Mouse (Mus musculus): ENCODE data around the gene Prpsap1. TPM values are rescaled to one million over a fixed set of nuclear protein-coding genes. Genes with fewer than 3 reads are reported as not detected.

Gene Prpsap1
- polyA plus RNA-seq, 1 experiment from 2014 or later, result 162 TPM

GRCm38 (mm10) chr11:116463833-116464232, 30.2 kb downstream of the Prpsap1 start:
- Histone ChIP-seq H3K27me3 (ENCODE audit: control insufficient read depth, insufficient read depth, low read length) (no peaks in the 10 kb centered on the region), H3K4me3 (replicated peaks; ENCODE audit: low read length) (no peak overlapping the region), H3K4me2 (replicated peaks) (no peak overlapping the region), H3K27ac (no peak overlapping the region), H3K9ac (no peak overlapping the region), H3K4me1 (replicated peaks; ENCODE audit: control insufficient read depth, insufficient read depth, low read length) (no peaks in the 10 kb centered on the region), H3K36me3 (replicated peaks; ENCODE audit: control insufficient read depth, insufficient read depth) (no peaks in the 10 kb centered on the region), H3K9me3 (ENCODE audit: control insufficient read depth, low read length) (no peaks in the 10 kb centered on the region)
- no peak; the same call in 1 of the 2 replicates for ATAC-seq (ENCODE audit: low FRiP score)
- peak; percentile 80 for DNase-seq (ENCODE audit: low spot score)
- 10% methylated on average over 2 of the region's 2 CpGs for WGBS

GRCm38 (mm10) chr11:116463338-116463737, 30.7 kb downstream of the Prpsap1 start:
- Histone ChIP-seq H3K4me2 (replicated peaks) (no peak overlapping the region), H3K27me3 (ENCODE audit: control insufficient read depth, insufficient read depth, low read length) (no peaks in the 10 kb centered on the region), H3K9ac (no peak overlapping the region), H3K36me3 (replicated peaks; ENCODE audit: control insufficient read depth, insufficient read depth) (no peaks in the 10 kb centered on the region), H3K4me1 (replicated peaks; ENCODE audit: control insufficient read depth, insufficient read depth, low read length) (no peaks in the 10 kb centered on the region), H3K27ac (no peak overlapping the region), H3K9me3 (ENCODE audit: control insufficient read depth, low read length) (no peaks in the 10 kb centered on the region), H3K4me3 (replicated peaks; ENCODE audit: low read length) (no peak overlapping the region)
- ATAC-seq (ENCODE audit: low FRiP score), result no peak; the same call in 1 of the 2 replicates
- WGBS, result 60% methylated on average over 4 of the region's 5 CpGs
- DNase-seq (ENCODE audit: low spot score), result no peak

DNA sequence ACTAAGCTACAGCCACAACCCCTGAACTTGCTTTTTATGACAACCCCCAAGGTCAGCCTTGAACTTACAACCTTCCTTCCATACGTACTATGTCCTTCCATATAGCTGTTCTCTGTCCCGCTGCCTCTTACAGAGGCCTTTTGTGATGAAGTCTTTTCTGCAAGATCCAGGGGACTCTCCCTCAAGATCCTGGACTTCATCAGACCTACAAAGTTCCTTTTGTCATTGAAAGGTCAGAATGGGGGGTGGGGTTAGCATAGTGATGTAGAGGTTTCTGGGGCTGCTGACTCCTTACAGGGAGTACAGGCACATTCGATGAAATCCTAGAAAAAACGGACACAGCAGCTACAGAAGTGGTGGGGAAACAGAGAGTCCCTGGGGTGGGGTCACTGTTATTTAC, 34.2 kb downstream of the Prpsap1 start:
- H3K9ac ChIP-seq, result no peak overlapping the region
- WGBS, result 60% methylated on average over 4 of the region's 4 CpGs

GRCm38 (mm10) chr11:116456234-116456633, 37.8 kb downstream of the Prpsap1 start:
- no peaks in the 10 kb centered on the region for H3K9me3 ChIP-seq (ENCODE audit: control insufficient read depth, low read length)
- no peaks in the 10 kb centered on the region for H3K4me1 ChIP-seq (replicated peaks; ENCODE audit: control insufficient read depth, insufficient read depth, low read length)
- no peak overlapping the region for H3K4me2 ChIP-seq (replicated peaks)
- no peak overlapping the region for H3K4me3 ChIP-seq (replicated peaks; ENCODE audit: low read length)
- no peaks in the 10 kb centered on the region for H3K27me3 ChIP-seq (ENCODE audit: control insufficient read depth, insufficient read depth, low read length)
- ATAC-seq (ENCODE audit: low FRiP score) (no peak), DNase-seq (ENCODE audit: low spot score) (no peak)
- H3K9ac ChIP-seq, result no peak overlapping the region
- 92% methylated on average over 8 of the region's 8 CpGs for WGBS
- H3K27ac ChIP-seq, result no peak overlapping the region
- no peaks in the 10 kb centered on the region for H3K36me3 ChIP-seq (replicated peaks; ENCODE audit: control insufficient read depth, insufficient read depth)

More for the DNA sequence above, 34.2 kb downstream of the Prpsap1 start:
- no peak for ATAC-seq (ENCODE audit: low FRiP score)
- no peak overlapping the region for H3K27ac ChIP-seq
- no peak for DNase-seq (ENCODE audit: low spot score)
- no peaks in the 10 kb centered on the region for H3K27me3 ChIP-seq (ENCODE audit: control insufficient read depth, insufficient read depth, low read length)
- no peaks in the 10 kb centered on the region for H3K36me3 ChIP-seq (replicated peaks; ENCODE audit: control insufficient read depth, insufficient read depth)
- H3K4me1 ChIP-seq (replicated peaks; ENCODE audit: control insufficient read depth, insufficient read depth, low read length), result no peaks in the 10 kb centered on the region
- no peak overlapping the region for H3K4me2 ChIP-seq (replicated peaks)
- H3K9me3 ChIP-seq (ENCODE audit: control insufficient read depth, low read length), result no peaks in the 10 kb centered on the region
- no peak overlapping the region for H3K4me3 ChIP-seq (replicated peaks; ENCODE audit: low read length)

DNA sequence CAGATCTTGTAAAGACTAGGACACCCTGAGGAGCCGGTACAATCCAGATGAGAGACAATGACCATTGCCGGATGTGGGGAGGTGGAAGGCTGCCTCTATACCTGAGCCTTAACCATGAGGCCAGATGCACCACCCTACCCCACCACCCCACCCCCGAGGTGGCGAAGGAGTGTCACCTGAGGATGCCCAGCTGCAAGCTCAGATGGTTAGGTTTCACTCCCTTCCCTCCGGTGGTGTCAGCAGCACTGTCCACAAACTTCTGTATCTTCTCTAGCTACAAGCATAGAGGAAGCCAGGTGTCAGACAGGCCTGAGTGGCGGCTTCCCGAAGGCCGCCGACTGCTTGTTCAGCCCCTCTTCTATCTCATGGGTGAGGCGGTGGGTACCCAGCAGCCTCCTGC, 40.1 kb downstream of the Prpsap1 start:
- WGBS, result 93% methylated on average over 10 of the region's 10 CpGs

DNA sequence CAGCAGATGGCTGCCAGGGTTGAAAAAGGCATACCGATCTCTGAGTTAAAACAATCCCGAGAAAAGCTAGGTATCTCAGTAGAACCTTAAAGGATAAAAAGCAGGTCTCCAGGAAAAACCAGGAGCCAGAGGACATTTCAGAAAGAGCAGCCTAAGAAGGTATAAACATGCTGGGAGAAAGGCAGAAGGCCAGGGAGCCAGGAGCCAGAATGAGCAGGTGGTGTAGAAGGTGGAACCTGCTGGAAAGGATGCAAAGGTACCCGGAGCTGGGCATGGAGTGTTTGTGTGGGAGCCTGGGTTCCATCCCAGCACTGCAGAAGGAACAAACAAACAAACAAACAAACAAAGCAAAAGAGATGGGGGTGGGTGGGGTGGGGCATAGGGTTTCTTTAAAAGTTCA, 44.7 kb downstream of the Prpsap1 start:
- no peak for DNase-seq (ENCODE audit: low spot score)
- 98% methylated on average over 3 of the region's 3 CpGs for WGBS

More for the DNA sequence above, 40.1 kb downstream of the Prpsap1 start:
- no peak overlapping the region for H3K27ac ChIP-seq
- no peak overlapping the region for H3K4me3 ChIP-seq (replicated peaks; ENCODE audit: low read length)
- H3K36me3 ChIP-seq (replicated peaks; ENCODE audit: control insufficient read depth, insufficient read depth), result no peaks in the 10 kb centered on the region
- H3K27me3 ChIP-seq (ENCODE audit: control insufficient read depth, insufficient read depth, low read length), result no peaks in the 10 kb centered on the region
- ATAC-seq (ENCODE audit: low FRiP score), result no peak
- no peak overlapping the region for H3K9ac ChIP-seq
- no peaks in the 10 kb centered on the region; the same call in 1 of the 2 replicates for H3K9me3 ChIP-seq (ENCODE audit: control insufficient read depth, low read length)
- DNase-seq (ENCODE audit: low spot score), result no peak
- H3K4me2 ChIP-seq (replicated peaks), result no peak overlapping the region
- no peaks in the 10 kb centered on the region for H3K4me1 ChIP-seq (replicated peaks; ENCODE audit: control insufficient read depth, insufficient read depth, low read length)

DNA sequence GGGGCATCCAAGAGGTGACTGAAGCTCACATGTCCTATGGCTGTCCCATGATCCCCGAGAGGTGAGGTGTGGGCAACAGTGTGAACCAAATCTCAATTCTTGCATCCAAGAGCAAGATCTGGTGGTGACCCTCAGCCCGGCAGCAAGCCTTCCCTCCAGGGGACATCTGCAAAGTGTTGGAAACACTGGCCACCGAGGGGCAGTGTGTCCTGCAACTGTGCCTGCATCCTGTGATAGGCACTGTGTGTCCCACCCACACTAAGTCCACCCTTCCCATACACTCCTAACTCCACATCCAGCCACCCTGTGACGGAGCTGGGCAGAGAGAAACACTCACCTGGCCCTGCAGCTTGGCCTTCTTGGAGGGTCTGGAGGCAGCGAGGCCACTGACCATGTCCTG, 46.2 kb downstream of the Prpsap1 start:
- ATAC-seq (ENCODE audit: low FRiP score) (no peak), DNase-seq (ENCODE audit: low spot score) (no peak)
- Histone ChIP-seq H3K4me2 (replicated peaks) (no peak overlapping the region), H3K4me3 (replicated peaks; ENCODE audit: low read length) (no peak overlapping the region), H3K27me3 (ENCODE audit: control insufficient read depth, insufficient read depth, low read length) (peaks cover 15% of the 10 kb centered on the region; the same call in 1 of the 2 replicates), H3K9ac (no peak overlapping the region), H3K27ac (no peak overlapping the region), H3K36me3 (replicated peaks; ENCODE audit: control insufficient read depth, insufficient read depth) (no peaks in the 10 kb centered on the region), H3K4me1 (replicated peaks; ENCODE audit: control insufficient read depth, insufficient read depth, low read length) (no peaks in the 10 kb centered on the region; the same call in 1 of the 2 replicates), H3K9me3 (ENCODE audit: control insufficient read depth, low read length) (no peaks in the 10 kb centered on the region; the same call in 1 of the 2 replicates)
- 72% methylated on average over 5 of the region's 5 CpGs for WGBS

More for the DNA sequence above, 44.7 kb downstream of the Prpsap1 start:
- Histone ChIP-seq H3K9ac (no peak overlapping the region), H3K4me1 (replicated peaks; ENCODE audit: control insufficient read depth, insufficient read depth, low read length) (no peaks in the 10 kb centered on the region; the same call in 1 of the 2 replicates), H3K9me3 (ENCODE audit: control insufficient read depth, low read length) (no peaks in the 10 kb centered on the region; the same call in 1 of the 2 replicates), H3K27me3 (ENCODE audit: control insufficient read depth, insufficient read depth, low read length) (peaks cover 15% of the 10 kb centered on the region; the same call in 1 of the 2 replicates), H3K4me2 (replicated peaks) (no peak overlapping the region), H3K36me3 (replicated peaks; ENCODE audit: control insufficient read depth, insufficient read depth) (no peaks in the 10 kb centered on the region), H3K27ac (no peak overlapping the region), H3K4me3 (replicated peaks; ENCODE audit: low read length) (no peak overlapping the region)
- ATAC-seq (ENCODE audit: low FRiP score), result no peak

- Histone ChIP-seq H3K4me2 (replicated peaks) (peak overlapping the region; percentile 6; the same call in 1 of the 2 replicates), H3K4me1 (replicated peaks; ENCODE audit: control insufficient read depth, insufficient read depth, low read length) (no peaks in the 10 kb centered on the region; the same call in 1 of the 2 replicates), H3K9ac (no peak overlapping the region), H3K9me3 (ENCODE audit: control insufficient read depth, low read length) (no peaks in the 10 kb centered on the region; the same call in 1 of the 2 replicates), H3K27me3 (ENCODE audit: control insufficient read depth, insufficient read depth, low read length) (peaks cover 15% of the 10 kb centered on the region; the same call in 1 of the 2 replicates), H3K36me3 (replicated peaks; ENCODE audit: control insufficient read depth, insufficient read depth) (no peaks in the 10 kb centered on the region), H3K27ac (no peak overlapping the region), H3K4me3 (replicated peaks; ENCODE audit: low read length) (no peak overlapping the region)
- DNase-seq (ENCODE audit: low spot score) (no peak), ATAC-seq (ENCODE audit: low FRiP score) (no peak)
- WGBS, result 14% methylated on average over 19 of the region's 19 CpGs
Measured at GRCm38 (mm10) chr11:116446308-116446887, 47.6 kb downstream of the Prpsap1 start.

DNA sequence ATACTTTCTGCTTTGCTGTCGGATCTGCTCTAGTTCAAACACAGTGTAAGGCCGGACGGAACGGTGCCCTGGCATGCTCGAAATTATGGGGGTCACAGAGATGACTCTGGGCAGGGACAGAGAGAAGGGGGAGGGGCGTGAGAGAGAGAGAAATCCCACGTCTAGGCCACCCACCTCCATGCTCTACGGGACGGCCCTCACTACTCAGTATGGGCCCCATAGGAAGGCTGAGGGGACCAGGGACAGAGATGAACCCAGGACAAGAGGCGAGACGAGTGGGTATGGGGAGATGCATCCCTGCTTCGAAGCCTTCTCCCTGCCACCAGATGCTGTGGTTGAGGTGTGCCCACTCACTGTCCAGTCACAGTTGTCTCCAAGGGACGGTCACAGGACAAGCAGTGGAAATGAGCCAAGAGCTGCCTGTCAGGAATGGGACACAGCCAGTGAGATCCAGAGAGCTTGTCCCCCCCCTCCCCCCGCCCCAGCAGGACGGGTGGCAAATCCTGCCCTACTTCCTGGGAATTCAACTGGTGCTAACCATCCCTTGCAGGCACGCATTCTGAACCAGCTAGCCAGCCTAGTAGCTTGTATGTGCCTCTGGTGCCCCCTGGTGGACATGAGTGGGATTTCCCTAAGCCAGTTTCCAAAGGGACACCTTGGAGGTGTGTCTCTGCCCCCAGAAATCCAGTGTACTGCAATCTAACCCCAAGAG, 48.2 kb downstream of the Prpsap1 start:
- ATAC-seq (ENCODE audit: low FRiP score), result peak; percentile 74
- no peaks in the 10 kb centered on the region; the same call in 1 of the 2 replicates for H3K9me3 ChIP-seq (ENCODE audit: control insufficient read depth, low read length)
- no peak overlapping the region for H3K9ac ChIP-seq
- peak; percentile 95 for DNase-seq (ENCODE audit: low spot score)
- peaks cover 15% of the 10 kb centered on the region; the same call in 1 of the 2 replicates for H3K27me3 ChIP-seq (ENCODE audit: control insufficient read depth, insufficient read depth, low read length)
- no peaks in the 10 kb centered on the region; the same call in 1 of the 2 replicates for H3K4me1 ChIP-seq (replicated peaks; ENCODE audit: control insufficient read depth, insufficient read depth, low read length)
- no peaks in the 10 kb centered on the region for H3K36me3 ChIP-seq (replicated peaks; ENCODE audit: control insufficient read depth, insufficient read depth)
- H3K4me2 ChIP-seq (replicated peaks), result 0 out of 2 replicates have a peak overlapping the region, but pooled peaks have one; percentile 6
- WGBS, result 34% methylated on average over 16 of the region's 16 CpGs
- no peak overlapping the region for H3K4me3 ChIP-seq (replicated peaks; ENCODE audit: low read length)
- no peak overlapping the region for H3K27ac ChIP-seq
